Mouse (Mus musculus): ENCODE measurements at regions not wholly inside any gene's neighbourhood (a gene's known extent, or its start where the extent isn't known, plus 50 kb on each side); places are given as distances from the start of the nearest gene placed in this dataset.

DNA sequence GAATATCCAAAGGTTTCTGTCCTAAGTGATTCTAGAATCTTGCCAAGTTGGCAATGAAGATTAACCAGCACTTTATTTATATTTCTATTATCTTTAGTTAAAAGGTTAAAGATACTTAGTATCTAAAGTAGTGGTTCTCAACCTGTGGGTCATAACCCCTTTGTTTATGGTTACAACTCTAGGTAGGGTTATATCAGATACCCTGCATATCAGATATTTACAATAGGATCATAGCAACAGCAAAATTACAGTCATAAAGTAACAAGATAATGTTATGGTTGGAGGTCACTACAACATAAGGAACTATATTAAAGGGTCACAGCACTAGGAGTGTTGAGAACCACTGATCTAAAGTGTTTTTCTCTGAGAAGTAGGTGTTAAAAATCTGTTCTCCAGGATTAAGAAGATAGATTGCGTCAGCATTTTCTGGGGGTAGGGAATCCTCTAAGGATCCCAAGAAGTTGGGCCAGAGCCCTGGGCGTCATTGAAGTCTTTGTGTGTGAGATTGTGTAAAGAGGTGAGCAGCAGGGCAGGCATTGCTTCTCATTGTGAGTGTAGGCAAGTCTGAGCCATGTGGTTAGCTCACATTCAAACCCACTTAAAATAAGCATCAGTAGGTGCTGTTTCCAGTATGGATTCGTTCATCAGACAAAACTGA, 201.6 kb downstream of the Klf6 start:
- Histone ChIP-seq H3K27me3 (ENCODE audit: control insufficient read depth, insufficient read depth, low read length) (no peaks in the 10 kb centered on the region), H3K4me2 (ENCODE audit: low read depth) (no peak overlapping the region), H3K9ac (ENCODE audit: low read length) (no peak overlapping the region), H3K4me3 (ENCODE audit: low read depth, low read length) (no peak overlapping the region), H3K27ac (ENCODE audit: low read depth, low read length) (no peak overlapping the region), H3K9me3 (ENCODE audit: control insufficient read depth, low read length) (no peaks in the 10 kb centered on the region), H3K4me1 (ENCODE audit: control insufficient read depth, insufficient read depth, low read length) (no peaks in the 10 kb centered on the region), H3K36me3 (ENCODE audit: control insufficient read depth, insufficient read depth, low read length) (no peaks in the 10 kb centered on the region)
- ATAC-seq (ENCODE audit: insufficient read depth, low FRiP score, low TSS enrichment) (no peak), DNase-seq (ENCODE audit: low spot score) (no peak)
- WGBS, result 79% methylated on average over 3 of the region's 3 CpGs

DNA sequence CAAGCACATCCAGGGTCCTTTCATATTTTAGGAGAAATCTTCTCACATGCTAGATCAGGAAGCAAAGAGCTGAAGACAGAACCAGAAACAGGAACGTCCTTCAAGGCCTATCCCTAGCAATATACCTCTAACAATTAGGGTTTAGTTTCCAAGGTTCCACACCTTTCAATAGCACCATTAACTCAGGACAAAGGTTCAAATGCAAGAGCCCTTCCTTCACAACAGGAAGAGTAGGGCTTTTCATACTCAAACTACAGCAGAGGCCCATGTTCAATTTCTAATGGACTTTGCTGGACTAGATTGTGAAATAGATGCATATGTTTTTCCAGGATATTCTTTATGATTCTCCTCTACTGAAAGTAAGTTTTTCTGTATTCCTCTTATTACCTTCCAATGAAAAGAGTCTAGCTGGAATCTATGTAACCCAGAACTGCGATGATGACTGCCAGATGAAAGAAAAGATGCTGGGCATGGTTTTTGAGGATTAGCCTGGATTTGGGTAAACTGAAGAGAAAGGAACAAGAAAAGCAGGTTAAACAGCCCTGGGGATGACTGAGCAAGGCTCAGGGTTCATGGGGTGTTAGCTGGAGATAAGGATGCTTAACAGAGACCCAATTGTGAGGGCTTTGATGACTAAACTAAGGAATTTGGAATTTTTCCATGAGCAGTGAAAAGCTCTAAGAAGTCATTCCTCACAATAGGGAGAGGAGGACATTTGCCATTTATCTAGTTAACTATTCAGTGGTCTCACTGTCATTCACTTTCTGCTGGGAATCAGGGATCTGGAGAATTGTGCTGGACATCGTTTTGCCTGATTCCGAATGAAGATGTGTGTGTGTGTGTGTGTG, 215.9 kb downstream of the Klf6 start:
- Histone ChIP-seq H3K27ac (ENCODE audit: low read depth, low read length) (no peak overlapping the region), H3K4me2 (ENCODE audit: low read depth) (no peak overlapping the region), H3K4me1 (ENCODE audit: control insufficient read depth, insufficient read depth, low read length) (no peaks in the 10 kb centered on the region), H3K9ac (ENCODE audit: low read length) (no peak overlapping the region), H3K9me3 (ENCODE audit: control insufficient read depth, low read length) (no peaks in the 10 kb centered on the region), H3K27me3 (ENCODE audit: control insufficient read depth, insufficient read depth, low read length) (no peaks in the 10 kb centered on the region), H3K36me3 (ENCODE audit: control insufficient read depth, insufficient read depth, low read length) (no peaks in the 10 kb centered on the region), H3K4me3 (ENCODE audit: low read depth, low read length) (no peak overlapping the region)
- 86% methylated on average over 4 of the region's 4 CpGs for WGBS
- no peak for DNase-seq (ENCODE audit: low spot score)
- ATAC-seq (ENCODE audit: insufficient read depth, low FRiP score, low TSS enrichment), result no peak

DNA sequence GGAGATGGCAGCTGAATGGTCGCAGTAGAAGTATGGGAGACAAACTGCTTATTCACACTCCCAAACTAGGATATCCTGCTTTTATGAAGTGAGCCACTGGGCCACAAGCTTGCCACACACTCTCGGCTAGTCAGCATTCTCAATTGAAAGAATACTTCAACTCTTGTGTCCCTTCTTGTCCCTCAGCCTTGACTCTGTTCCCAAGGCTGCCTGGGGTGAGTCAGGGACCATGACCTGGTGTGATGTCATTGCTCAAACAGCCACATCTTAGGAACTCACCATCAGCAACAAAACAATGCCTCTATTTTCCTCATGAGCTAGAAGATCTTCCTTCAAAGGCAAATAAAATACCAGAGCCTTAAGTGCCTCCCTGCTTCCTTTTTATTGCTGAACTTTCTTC, 224.6 kb downstream of the Klf6 start:
- DNase-seq (ENCODE audit: low spot score) (no peak), ATAC-seq (ENCODE audit: insufficient read depth, low FRiP score, low TSS enrichment) (no peak)
- no peaks in the 10 kb centered on the region for H3K36me3 ChIP-seq (ENCODE audit: control insufficient read depth, insufficient read depth, low read length)
- H3K4me1 ChIP-seq (ENCODE audit: control insufficient read depth, insufficient read depth, low read length), result no peaks in the 10 kb centered on the region
- H3K4me2 ChIP-seq (ENCODE audit: low read depth), result no peak overlapping the region
- no peaks in the 10 kb centered on the region for H3K27me3 ChIP-seq (ENCODE audit: control insufficient read depth, insufficient read depth, low read length)
- no peak overlapping the region for H3K27ac ChIP-seq (ENCODE audit: low read depth, low read length)
- no peaks in the 10 kb centered on the region for H3K9me3 ChIP-seq (ENCODE audit: control insufficient read depth, low read length)
- H3K9ac ChIP-seq (ENCODE audit: low read length), result no peak overlapping the region
- H3K4me3 ChIP-seq (ENCODE audit: low read depth, low read length), result no peak overlapping the region
- 58% methylated on average over 2 of the region's 2 CpGs for WGBS

DNA sequence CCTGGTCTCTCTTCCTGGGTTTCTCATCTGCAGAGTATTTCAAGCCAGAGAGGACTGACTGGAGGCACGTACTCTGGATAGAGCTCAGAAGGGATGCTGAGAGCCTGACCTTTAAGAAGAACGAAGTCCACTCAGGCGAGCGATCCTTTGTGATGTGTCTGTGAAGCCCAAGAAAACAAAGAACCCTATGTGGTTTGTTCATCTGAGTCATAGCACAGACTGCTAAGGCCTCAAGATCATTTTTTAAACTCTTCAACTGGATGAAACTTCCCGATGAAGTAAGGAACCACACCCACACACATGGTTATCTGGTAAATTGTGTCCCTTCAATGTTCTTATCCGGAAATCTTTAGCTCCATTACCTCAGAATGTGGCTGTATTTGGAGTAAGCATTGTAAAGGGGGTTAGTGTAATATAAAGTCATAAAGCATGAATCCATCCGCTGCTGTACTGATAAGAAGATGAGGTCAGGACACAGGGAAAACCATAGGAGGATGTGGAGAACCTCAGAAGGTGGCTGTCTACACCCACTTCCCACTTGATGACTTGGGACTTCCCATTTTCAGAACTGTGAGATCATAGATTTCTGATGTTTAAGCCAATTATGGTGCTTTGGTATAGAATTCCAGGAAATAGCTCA, 247.9 kb downstream of the Klf6 start:
- H3K27me3 ChIP-seq (ENCODE audit: control insufficient read depth, insufficient read depth, low read length), result no peaks in the 10 kb centered on the region

GRCm38 (mm10) chr13:6119703-6120102, 258.4 kb downstream of the Klf6 start:
- no peak overlapping the region for H3K4me2 ChIP-seq (ENCODE audit: low read depth)
- no peak for ATAC-seq (ENCODE audit: insufficient read depth, low FRiP score, low TSS enrichment)
- H3K36me3 ChIP-seq (ENCODE audit: control insufficient read depth, insufficient read depth, low read length), result no peaks in the 10 kb centered on the region
- DNase-seq (ENCODE audit: low spot score), result no peak
- H3K9ac ChIP-seq (ENCODE audit: low read length), result no peak overlapping the region
- H3K9me3 ChIP-seq (ENCODE audit: control insufficient read depth, low read length), result no peaks in the 10 kb centered on the region
- no peaks in the 10 kb centered on the region for H3K4me1 ChIP-seq (ENCODE audit: control insufficient read depth, insufficient read depth, low read length)
- H3K27ac ChIP-seq (ENCODE audit: low read depth, low read length), result no peak overlapping the region
- H3K27me3 ChIP-seq (ENCODE audit: control insufficient read depth, insufficient read depth, low read length), result no peaks in the 10 kb centered on the region
- H3K4me3 ChIP-seq (ENCODE audit: low read depth, low read length), result no peak overlapping the region
- WGBS, result 91% methylated on average over 1 of the region's 1 CpGs

More for the DNA sequence above, 247.9 kb downstream of the Klf6 start:
- Histone ChIP-seq H3K9ac (ENCODE audit: low read length) (no peak overlapping the region), H3K36me3 (ENCODE audit: control insufficient read depth, insufficient read depth, low read length) (no peaks in the 10 kb centered on the region), H3K27ac (ENCODE audit: low read depth, low read length) (no peak overlapping the region), H3K4me2 (ENCODE audit: low read depth) (no peak overlapping the region), H3K4me3 (ENCODE audit: low read depth, low read length) (no peak overlapping the region), H3K4me1 (ENCODE audit: control insufficient read depth, insufficient read depth, low read length) (no peaks in the 10 kb centered on the region), H3K9me3 (ENCODE audit: control insufficient read depth, low read length) (no peaks in the 10 kb centered on the region)
- DNase-seq (ENCODE audit: low spot score) (no peak), ATAC-seq (ENCODE audit: insufficient read depth, low FRiP score, low TSS enrichment) (no peak)
- 86% methylated on average over 7 of the region's 7 CpGs for WGBS

- Histone ChIP-seq H3K9me3 (ENCODE audit: control insufficient read depth, low read length) (no peaks in the 10 kb centered on the region), H3K4me1 (ENCODE audit: control insufficient read depth, insufficient read depth, low read length) (no peaks in the 10 kb centered on the region), H3K4me2 (ENCODE audit: low read depth) (no peak overlapping the region), H3K36me3 (ENCODE audit: control insufficient read depth, insufficient read depth, low read length) (no peaks in the 10 kb centered on the region), H3K27ac (ENCODE audit: low read depth, low read length) (no peak overlapping the region), H3K27me3 (ENCODE audit: control insufficient read depth, insufficient read depth, low read length) (no peaks in the 10 kb centered on the region), H3K9ac (ENCODE audit: low read length) (no peak overlapping the region), H3K4me3 (ENCODE audit: low read depth, low read length) (no peak overlapping the region)
- DNase-seq (ENCODE audit: low spot score), result no peak
- WGBS, result 96% methylated on average over 1 of the region's 1 CpGs
- no peak for ATAC-seq (ENCODE audit: insufficient read depth, low FRiP score, low TSS enrichment)
These were observed 266.0 kb downstream of the Klf6 start for GRCm38 (mm10) chr13:6127311-6127710.

GRCm38 (mm10) chr13:6128903-6129302, 267.6 kb downstream of the Klf6 start:
- Histone ChIP-seq H3K4me3 (ENCODE audit: low read depth, low read length) (no peak overlapping the region), H3K4me2 (ENCODE audit: low read depth) (no peak overlapping the region), H3K27ac (ENCODE audit: low read depth, low read length) (no peak overlapping the region), H3K36me3 (ENCODE audit: control insufficient read depth, insufficient read depth, low read length) (no peaks in the 10 kb centered on the region), H3K27me3 (ENCODE audit: control insufficient read depth, insufficient read depth, low read length) (no peaks in the 10 kb centered on the region), H3K9me3 (ENCODE audit: control insufficient read depth, low read length) (no peaks in the 10 kb centered on the region), H3K4me1 (ENCODE audit: control insufficient read depth, insufficient read depth, low read length) (no peaks in the 10 kb centered on the region), H3K9ac (ENCODE audit: low read length) (no peak overlapping the region)
- ATAC-seq (ENCODE audit: insufficient read depth, low FRiP score, low TSS enrichment) (no peak), DNase-seq (ENCODE audit: low spot score) (no peak)
- 77% methylated on average over 1 of the region's 1 CpGs for WGBS

DNA sequence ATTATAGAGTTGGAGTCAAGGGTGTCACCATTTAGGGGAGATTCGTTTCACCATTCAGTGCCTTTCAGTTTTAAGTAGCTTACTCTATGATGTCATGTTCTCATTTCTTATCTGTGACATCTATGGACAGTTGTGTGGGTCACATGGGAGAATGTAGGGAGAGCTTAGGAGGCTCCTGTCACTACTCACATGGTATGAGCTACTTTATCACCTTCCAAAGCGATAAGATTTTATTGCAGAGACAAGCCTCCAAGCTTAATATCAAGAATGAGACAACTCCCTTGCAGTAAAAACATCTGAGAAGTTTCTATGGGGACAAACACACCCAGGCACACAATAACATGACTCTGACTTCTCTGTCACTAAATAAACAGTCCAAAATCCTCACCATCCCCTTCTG, 270.1 kb downstream of the Klf6 start:
- no peaks in the 10 kb centered on the region for H3K36me3 ChIP-seq (ENCODE audit: control insufficient read depth, insufficient read depth, low read length)
- DNase-seq (ENCODE audit: low spot score) (no peak), ATAC-seq (ENCODE audit: insufficient read depth, low FRiP score, low TSS enrichment) (no peak)
- no peak overlapping the region for H3K4me2 ChIP-seq (ENCODE audit: low read depth)
- no peak overlapping the region for H3K4me3 ChIP-seq (ENCODE audit: low read depth, low read length)
- no peak overlapping the region for H3K27ac ChIP-seq (ENCODE audit: low read depth, low read length)
- H3K9ac ChIP-seq (ENCODE audit: low read length), result no peak overlapping the region
- no peaks in the 10 kb centered on the region for H3K4me1 ChIP-seq (ENCODE audit: control insufficient read depth, insufficient read depth, low read length)
- WGBS, result 82% methylated on average over 2 of the region's 2 CpGs
- H3K9me3 ChIP-seq (ENCODE audit: control insufficient read depth, low read length), result no peaks in the 10 kb centered on the region
- H3K27me3 ChIP-seq (ENCODE audit: control insufficient read depth, insufficient read depth, low read length), result no peaks in the 10 kb centered on the region

Measured in neural tube, embryonic 11.5 days (tissue).